Mouse (Mus musculus) lung, postnatal 10 days (tissue): ENCODE data around the gene Fam135a.

Source experiments
- DNase-seq: peaks from one replicate; pipeline ENCODE4 v3.0.0; 2021

Gene Fam135a

DNA sequence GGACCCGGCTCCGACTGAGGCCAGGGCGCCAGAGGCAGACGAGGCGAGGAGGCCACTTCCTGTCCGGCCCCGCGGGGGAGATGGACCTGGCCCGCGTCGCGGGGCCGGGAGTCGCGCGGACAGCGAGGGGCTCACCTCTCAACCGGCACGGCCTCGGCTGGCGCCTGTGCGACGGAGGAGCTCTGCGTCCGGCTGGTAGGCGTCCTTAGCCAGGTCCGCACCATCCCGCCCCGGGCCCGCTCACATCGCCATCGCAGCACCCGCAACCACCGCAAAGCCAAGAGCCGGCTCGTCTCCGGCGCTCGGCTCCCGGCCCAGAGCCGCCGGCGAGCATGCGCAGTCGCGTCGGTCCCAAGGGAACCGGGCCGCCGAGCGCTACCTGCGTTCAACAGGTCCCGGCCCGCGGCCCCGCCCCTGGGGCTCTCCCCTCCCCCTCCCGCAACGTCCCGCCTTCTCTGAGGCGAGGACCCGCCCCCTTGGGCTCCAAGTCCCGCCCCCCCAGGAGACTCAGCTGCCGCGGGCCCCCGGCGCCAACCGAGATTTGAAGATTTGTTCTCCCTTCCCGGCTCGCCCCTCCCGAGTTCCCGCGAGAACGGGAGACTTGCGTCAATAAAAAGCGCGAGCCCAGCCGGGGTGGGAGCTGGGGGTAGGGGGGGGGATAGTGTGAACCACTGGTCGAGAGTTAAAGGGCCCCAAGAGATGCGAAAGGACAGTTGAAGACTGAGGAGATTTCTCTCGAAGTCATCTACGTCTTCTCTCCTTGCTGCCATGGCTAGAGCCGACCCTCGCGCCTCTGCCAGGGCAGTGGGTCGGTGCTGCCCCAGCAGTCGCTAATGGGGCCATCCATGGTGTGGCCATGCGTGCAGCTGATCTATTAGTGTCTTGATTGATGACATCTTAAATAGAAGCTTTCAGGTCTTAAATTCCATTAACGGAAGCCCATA lies at the start of gene Fam135a:
Fam135a (minus strand) TSS at position 416 of the 944 bp plus-strand sequence.
- DNase-seq = peak; percentile 98

DNA sequence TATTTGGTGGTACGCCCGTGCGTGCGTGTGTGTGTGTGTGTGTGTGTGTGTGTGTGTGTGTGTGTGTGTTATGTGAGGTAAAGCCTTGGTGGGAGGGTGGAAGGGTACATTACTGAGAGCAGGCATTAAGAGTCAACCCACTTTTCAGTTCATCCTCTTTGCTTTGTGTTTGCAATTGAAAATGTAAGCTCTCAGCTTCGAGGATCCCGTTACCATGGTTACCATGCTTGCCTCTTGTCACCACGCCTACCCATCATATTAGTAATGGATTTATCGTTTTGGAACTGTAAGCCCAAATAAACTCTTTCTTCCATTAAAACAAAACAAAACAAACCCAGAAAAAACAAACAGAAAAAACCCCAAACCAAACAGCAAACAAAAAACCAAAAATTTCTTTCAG lies 43.4 kb upstream of the Fam135a start:
- DNase-seq = no peak

GRCm38 (mm10) chr1:24140555-24140954 lies 40.4 kb upstream of the Fam135a start:
- no peak for DNase-seq

DNA sequence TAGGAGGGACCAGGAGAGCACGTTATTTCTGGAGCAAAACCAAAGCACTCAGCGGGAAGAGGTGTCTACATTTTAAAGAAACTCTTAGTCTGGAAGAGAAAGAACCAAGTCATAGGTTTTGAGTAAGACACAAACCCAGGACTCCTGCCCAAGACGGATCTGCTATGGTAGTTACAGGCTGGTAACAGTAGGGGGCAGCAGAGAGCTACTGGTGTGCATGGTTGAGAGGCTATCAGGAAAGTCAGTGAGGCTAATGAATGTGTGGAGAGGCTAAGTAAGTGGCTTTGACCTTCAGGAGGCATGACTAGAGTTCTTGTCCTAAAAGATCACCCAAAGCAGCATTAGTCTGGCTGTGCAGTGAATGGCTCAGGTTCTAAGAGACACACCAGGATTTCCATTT lies 37.0 kb upstream of the Fam135a start:
- peak; percentile 69 for DNase-seq

DNA sequence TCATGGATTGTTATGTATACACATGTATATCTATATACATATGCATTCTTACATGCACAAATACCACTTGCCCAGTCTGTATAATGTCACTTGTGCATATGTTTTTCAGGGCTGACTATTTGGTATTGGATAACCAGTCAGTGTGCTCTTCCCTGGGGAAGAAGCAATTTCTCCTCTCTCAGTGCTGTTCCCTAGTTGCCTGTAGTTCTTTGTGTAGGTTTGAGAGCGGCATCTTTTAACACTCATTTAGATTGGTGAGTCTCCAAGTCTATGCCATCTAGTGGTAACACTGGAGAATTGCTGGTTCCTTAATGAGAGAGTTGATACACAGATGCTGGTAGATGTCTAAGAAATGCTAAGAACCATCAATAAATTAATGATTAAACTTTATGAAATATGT lies 34.7 kb upstream of the Fam135a start:
- no peak for DNase-seq

GRCm38 (mm10) chr1:24133853-24134252 lies 33.7 kb upstream of the Fam135a start:
- DNase-seq = no peak

GRCm38 (mm10) chr1:24127866-24128265 lies 27.7 kb upstream of the Fam135a start:
- no peak for DNase-seq

DNA sequence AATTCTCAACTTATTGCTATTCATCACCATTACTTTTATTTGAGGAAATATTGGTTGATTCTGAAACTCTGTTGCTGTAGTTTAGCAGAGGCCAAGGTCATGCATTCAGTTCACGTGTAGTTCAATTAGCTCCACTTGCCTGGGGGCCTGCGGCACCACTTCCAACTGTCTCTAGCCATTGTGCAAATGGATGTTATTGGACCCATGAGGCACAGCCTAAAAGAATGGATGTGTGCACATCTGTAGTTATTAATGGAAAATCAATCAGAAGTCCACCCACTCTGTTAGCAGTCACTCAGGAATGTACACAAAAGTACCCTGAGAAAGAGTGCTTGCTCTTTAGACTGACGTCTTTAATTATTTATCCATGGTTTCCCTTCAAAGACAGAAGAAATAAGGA lies 24.5 kb upstream of the Fam135a start:
- no peak for DNase-seq

GRCm38 (mm10) chr1:24122582-24122981 lies 22.4 kb upstream of the Fam135a start:
- no peak for DNase-seq

DNA sequence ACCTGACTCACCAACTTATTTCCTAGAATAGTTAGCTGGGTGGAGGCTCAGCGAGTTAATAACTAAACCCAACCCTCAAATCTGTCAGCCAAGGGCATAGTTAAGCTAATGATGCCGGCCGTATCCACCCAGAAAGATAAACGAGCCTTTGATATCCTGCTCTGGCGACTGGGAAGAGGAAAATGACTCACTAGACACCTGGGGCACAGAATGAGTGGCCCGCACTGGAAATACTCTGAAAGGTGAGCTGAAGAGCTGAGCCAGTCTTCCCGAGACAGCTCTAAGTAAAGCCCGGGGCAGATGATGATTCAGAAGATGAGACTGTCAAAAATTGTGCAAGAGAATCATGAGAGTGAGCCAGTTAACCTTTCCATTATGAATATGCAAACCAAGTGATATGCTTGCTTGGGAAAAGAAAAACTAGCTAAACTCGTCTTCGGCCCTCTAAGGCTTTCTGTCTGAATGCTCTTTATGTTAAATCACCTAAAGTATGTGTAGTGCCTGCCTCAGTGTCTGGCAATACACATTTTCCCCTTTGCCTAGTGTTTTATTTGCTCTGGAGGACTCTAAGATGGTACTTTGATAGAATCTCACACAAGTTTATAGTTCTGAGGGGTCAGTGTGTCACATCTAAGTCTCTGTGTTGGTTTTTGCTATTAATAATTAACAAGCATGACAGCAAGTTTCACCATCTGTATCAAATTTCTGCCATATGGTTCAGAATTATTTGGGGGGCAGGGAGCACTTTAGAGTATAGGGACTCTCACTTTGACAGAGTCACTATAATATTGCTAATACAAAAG lies 8.0 kb upstream of the Fam135a start:
- no peak for DNase-seq

DNA sequence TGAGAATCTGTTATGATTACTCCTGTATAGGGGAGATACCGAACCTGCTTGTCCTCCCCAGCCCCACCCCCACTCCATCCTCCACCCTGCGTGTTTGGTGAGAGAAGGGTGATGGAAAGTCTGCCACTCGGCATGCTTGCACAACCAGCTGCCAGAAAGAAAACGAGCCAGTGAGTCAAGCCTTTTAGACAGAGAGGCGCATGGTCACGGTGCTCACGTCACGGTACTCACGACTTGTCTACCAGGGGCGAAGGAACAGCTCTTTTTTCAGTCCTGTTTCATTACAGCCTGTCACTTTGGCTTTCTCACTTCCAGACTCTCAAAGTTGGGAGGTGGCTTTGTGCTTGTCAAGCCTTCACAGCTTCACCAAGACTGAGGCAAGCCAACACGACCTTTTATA lies 7.2 kb upstream of the Fam135a start:
- peak; percentile 15 for DNase-seq

DNA sequence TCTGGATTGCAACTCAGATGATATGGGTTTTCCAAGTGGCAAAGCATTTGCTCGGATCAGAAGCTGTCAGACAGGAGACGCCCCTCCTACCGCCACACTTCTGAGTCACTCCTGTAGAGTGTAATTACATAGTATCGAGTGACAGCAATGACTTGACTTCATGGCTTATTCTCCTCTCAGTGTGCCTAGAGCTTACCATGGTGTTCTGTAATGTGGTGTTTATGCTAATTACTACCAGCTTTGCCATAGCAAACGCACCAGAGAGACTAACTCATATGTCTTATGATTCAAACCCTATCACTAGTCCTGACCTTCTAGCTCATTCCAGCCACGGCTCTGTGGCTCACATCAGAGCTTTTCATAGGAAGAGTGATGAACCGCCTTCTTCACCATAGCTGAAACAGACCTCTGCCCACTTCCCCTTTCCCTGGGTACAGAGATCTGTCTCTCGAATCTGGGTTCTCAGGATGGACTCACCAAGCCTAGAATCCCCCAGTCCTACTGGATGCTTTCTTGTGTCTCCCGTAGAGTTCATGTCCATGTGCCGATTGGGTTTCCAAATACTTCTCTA lies 2.5 kb upstream of the Fam135a start:
- no peak for DNase-seq

- DNase-seq = peak; percentile 6
These were observed 773 bp upstream of the Fam135a start for GRCm38 (mm10) chr1:24100870-24101358.

DNA sequence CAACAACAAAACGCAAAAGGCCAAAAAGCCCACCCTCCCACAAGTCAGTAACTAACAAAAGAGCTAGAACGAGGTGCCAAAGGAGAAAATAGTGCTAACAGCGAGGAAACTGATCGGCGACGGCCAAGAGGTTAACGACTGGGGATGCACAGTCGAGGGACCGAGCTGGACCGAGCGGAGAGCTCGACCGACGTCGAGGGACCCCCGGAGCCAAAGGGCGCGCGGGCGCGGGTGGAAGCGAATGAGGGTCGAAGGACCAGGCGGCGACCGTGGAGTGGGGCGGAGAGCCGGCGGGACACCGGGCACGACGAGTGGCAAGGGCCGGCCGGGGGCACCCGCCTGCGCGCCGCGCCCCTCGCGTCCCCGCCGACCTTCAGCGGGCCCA lies 608 bp downstream of the Fam135a start:
- no peak for DNase-seq

DNA sequence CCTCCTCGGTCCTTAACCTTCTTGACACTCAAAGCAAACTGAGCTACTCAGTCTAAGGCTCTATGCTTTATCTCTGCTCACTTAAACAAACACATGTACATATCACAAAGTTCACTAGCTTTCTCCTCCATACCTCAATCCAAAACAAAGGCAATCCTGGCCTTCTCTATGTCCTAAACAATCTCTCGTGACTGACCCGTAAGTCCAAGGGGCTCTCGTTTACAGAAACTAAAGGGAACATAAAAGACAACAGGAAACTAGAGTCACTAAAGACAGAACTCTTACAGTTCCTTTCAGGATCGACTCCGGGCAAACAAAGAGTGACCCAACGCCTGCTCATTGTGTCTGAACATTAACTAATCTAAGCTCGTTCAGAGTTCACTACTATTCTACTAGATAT lies 2.6 kb downstream of the Fam135a start:
- no peak for DNase-seq

- DNase-seq = no peak
These were observed 7.7 kb downstream of the Fam135a start for GRCm38 (mm10) chr1:24092414-24092813.

- DNase-seq = no peak
These were observed 9.5 kb downstream of the Fam135a start for GRCm38 (mm10) chr1:24090603-24091002.

DNA sequence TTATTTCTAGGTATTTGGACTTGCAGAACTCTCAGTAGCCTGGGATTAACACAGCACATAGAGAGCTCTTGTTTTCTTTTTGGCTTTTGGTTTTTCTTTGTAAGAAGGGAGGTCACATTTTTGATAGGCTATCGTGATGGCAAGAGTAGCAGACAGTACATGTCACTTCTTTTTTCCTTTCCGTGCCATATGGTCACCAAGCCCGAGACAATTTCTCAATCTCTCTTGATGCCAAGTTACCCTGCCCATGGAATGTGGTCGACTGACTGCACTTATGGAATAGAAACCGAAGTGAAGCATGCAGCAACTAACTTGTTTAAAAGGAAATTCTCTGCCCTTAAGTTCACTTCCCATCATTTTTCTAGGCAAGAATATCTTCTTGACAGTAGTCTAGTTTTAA lies 10.0 kb downstream of the Fam135a start:
- no peak for DNase-seq

- DNase-seq = no peak
These were observed 14.0 kb downstream of the Fam135a start for GRCm38 (mm10) chr1:24086176-24086575.

- no peak for DNase-seq
These were observed 25.7 kb downstream of the Fam135a start for GRCm38 (mm10) chr1:24074396-24074795.

DNA sequence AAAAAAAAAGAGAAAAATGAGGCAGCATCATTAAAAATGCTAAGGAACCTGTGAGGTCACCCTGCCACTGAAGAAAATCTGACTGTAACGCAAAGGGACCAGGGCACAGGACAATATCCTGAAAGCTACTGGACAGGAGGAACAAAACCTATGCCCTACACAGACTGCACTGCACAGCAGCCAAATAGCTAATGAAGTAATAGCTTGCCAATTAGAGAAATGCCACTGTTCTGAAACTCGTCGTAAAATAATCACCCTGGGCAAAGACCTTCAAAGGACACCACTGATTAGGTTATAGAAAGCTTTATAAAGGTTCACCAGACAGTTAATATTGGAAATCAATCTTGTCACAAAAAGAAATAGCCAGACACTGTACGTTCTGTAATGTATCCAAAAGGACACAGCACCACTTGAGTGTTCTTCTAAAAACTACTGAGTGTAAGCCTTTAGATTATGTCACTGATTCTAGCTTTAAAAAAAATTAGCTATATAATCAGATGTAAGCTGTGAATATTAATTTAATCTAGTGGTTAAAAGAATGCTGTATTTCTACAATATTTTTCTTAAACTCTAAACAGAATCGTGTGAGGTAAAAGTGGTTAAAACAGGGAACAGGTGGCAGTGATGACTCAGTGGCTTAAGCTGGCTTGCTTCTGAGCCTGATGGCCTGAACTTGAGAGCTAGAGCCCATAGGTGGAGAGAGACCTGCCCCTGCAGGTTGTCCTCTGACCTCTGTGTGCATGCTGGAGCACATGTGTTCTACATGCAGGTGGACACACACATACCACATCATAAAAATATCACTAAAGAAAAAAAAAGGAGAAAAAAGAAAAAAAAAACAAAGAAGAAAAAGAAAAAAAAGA lies 26.5 kb downstream of the Fam135a start:
- no peak for DNase-seq

DNA sequence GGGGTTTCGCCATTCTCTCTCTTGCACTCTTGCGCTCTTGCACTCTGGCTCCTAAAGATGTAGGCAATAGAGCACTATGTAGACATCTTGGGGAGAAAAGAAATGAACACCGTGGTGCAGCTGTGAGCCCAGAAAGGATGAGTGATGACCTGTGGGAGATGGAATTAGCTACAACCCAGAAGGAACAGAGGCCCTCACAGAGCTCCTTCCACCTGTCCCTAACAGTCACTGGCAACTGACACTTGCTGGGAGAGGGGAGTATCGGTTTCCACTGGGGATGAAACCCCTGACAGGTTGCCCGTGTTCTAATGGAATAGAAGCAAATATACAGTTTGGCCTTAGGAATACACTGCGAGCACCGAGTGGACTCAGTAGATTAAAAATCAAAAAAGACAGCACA lies 31.3 kb downstream of the Fam135a start:
- no peak for DNase-seq
